Mouse (Mus musculus) c-Kit-positive CD71-positive TER-119-negative erythroid progenitor cells, embryonic 14.5 days (primary cell): ENCODE results near the gene Colec11.

Experiments used
- DNase-seq: peaks from one replicate; pipeline ENCODE4 v3.0.0-alpha.2; 2013; ENCODE audit warnings: low read depth

The Colec11 gene

GRCm38 (mm10) chr12:28602259-28602658 lies 20.9 kb downstream of the Colec11 start:
- DNase-seq, result no peak

GRCm38 (mm10) chr12:28598526-28598991 lies 24.6 kb downstream of the Colec11 start:
- no peak for DNase-seq

DNA sequence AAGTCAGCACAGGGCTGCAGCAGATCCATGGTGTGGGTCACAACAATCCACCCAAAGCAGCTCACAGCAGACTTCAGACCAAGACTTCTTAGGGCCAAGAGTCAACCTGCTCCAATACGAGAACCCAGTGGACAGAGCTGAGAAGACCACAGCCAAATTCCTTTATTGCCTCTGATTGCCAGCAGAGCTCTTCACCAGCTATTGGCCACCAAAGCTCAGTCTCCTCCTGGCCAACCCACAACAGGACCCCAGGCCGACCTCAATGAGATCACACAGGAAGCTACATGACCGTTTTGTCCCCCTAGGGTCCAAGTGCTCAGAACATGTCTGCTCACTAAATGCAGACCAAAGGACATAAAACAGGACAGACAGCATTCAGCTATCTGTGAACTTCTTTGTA lies 25.1 kb downstream of the Colec11 start:
- DNase-seq, result no peak

DNA sequence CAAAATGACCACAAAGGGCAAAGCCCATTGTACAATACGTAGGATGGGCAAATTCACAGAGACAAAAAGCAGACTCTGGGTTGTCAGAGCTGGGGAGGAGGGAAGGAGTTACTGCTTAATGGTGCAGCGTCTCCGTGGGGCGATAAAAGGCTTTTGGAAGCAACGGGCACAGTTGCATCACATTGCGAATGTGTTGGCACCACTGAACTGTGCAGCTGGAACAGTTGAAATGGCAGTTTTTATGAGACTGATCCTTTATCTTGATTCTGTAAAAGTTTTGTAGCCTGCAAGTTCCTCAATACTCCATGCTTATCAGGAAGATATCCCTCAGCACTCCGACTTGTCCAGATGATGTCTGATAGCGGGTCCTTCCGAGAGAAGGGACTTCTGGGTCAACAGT lies 25.5 kb downstream of the Colec11 start:
- no peak for DNase-seq

DNA sequence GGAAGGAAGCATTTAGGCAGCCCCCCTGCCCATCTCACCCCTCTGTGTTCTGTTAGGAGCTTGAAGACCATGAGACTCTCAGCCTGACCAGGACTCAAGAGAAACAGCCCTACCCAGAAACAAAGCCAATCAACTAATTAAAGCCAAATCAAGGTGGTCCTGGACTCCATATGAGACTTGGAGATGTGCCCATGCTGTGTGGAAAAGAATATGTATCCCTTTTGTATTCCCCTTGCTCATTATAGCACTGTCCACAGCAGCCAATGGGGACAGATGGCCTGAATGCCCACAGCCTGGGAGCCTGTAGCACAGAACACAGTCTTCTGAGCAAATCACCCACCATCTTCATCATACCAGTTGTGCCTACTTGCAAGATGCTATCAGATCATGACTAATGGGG lies 26.3 kb downstream of the Colec11 start:
- no peak for DNase-seq

DNA sequence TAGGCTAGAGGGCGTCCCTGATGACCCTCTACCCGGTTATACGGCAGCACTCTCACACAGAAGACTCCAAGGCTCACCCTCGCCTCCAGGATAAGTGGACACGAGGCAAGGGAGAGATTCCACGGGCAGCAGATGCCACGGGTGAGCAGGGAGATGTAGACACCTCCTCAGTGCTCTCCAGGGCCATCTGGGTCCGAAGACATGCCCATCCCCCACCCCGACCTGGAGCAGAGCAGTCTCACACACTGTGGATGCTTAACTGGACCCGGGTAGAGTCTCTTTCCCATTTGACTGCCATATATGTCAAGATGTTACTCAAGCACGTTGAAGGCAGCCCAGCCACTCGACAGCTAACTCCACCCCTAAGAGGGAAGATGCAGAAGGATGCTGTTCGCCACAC lies 32.7 kb downstream of the Colec11 start:
- no peak for DNase-seq

DNA sequence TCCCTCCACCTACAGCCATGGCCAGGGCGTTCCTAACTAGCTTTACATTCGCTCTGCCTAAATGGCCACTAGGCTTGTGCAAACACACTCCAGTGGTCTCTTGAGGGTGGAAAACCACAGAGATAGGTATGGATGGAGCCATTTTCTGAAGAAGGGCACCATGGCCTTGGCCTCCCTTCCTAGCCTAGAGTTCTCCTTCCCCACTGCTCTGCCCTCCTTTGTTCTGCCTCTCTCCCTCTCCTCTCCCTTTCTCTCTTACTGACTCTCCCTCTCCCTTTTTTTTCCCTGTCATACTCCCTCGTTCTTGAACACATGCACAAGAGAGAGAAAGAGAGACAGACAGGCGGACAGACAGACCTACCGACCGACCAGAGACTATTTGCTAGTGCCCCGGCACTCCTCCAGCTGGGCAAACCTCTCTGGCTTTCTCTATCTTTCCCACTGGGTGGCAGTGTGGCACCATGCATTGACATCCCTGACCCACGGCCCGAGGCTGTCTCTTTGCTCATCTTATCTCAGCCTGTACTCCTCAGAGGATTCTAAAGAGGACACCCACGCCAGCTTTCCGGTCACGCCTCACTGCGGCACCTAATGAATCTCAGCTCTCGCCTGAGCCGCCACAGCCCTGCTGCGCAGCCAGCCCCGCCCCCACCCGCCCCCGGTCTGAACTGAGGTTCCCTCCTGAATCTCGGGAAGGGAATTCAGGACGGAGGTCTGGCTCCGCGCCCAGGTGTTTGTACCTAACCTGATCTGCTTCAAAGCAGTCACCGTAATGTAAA lies 33.9 kb downstream of the Colec11 start:
- peak; percentile 56 for DNase-seq

- DNase-seq, result no peak
These were observed 35.2 kb downstream of the Colec11 start for GRCm38 (mm10) chr12:28587949-28588348.

DNA sequence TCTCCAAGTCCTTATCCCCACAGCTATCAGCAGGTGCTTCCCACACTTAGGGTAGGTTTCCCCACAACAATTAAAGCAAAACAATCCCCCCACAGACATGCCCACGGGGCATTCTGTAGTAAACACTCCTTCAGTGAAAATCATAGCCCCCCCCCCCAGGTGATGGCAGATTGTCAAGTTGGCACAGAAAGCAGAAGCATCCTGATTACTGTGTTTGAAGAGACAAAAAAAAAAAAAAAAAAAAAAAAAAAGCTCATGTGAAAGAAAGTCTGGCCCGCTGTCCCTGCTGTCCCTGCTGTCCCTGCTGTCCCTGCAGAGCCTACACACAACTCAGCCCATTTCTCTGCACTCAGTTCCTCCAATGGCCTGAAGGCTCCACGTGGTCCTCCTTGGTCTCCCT lies 39.1 kb downstream of the Colec11 start:
- DNase-seq, result no peak

DNA sequence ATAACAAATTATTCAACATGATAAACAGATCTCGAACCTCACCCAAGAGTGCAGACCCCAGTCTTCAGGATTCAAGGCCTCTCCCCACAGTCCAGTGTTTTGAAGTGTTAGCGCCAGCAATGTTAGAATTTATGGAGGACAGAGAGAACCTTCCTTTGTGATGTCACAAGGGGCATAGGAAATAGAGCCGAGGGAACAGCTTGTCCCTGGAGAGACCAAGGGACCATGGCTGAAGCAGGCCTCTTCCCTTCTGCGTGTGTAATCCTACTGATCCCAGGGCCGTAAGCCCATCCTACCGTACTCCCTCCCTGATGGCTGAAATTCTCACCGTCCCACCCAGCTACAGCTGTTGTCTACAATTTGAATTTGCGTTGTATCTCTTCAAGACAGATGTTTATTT lies 40.8 kb downstream of the Colec11 start, which contains the start of gene Allc:
TSS of gene Allc (minus strand) at position 101 of the 400 bp plus-strand sequence.
- DNase-seq, result no peak

- DNase-seq, result no peak
These were observed 44.0 kb downstream of the Colec11 start for GRCm38 (mm10) chr12:28579132-28579531.

- DNase-seq, result no peak
These were observed 45.0 kb downstream of the Colec11 start for GRCm38 (mm10) chr12:28578147-28578546.

DNA sequence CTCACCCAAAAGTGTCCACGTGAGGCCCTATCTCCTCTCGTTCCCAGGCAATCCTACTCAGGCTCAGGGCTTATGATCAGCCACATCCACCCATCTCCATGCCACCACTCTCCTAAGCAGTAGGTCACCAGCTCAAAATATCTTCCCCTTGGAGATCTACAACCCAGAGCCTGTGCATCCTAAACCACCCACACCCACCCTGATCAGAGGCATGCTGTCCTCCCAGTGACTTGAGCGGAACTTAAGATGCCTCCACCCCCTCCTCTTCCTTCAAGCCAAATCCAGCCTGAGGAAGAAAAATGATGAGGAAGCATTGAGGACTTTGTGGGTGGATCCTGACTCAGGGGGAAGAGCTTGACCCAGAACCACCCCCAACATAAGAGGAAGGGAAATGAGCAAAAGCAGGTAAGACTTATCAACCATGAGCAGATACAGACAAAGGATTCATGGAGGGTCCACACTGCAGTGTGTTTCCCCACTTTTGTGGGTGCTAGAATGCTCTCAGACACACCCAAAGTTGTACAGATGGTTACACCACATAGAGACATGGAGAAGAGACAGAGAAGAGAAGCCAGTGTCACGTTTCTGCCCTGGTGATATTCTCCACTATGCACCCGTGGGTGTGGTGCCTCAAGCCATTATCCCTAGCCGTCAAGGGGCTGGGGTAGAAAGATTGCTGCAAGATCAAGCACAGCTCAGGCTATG lies 47.7 kb downstream of the Colec11 start:
- no peak for DNase-seq

- no peak for DNase-seq
These were observed 50.9 kb downstream of the Colec11 start for GRCm38 (mm10) chr12:28572241-28572640.

DNA sequence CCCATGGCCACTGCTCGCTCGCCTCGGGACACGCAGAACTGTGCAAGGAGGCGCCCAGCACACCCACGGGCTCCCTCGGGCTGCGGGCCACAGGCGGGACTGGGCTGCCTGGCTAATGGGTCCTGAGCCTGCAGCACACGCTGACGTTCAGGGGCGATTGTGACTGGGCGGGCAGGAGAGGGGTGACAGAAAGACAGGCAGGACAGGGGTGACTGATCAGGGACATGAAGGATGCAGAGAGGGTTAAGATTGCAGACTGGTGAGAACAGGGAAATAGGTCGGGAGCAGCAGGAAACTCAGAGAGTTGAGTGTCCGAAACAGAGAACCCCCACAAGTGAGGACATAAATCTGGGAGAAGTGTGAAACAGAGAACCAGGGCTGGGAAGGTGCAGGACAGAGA lies 70.9 kb downstream of the Colec11 start, which contains the start of gene Dcdc2c:
TSS of gene Dcdc2c (minus strand) at position 101 of the 400 bp plus-strand sequence.
- DNase-seq, result no peak

- DNase-seq, result no peak
These were observed 71.4 kb downstream of the Colec11 start for GRCm38 (mm10) chr12:28551775-28552174.

DNA sequence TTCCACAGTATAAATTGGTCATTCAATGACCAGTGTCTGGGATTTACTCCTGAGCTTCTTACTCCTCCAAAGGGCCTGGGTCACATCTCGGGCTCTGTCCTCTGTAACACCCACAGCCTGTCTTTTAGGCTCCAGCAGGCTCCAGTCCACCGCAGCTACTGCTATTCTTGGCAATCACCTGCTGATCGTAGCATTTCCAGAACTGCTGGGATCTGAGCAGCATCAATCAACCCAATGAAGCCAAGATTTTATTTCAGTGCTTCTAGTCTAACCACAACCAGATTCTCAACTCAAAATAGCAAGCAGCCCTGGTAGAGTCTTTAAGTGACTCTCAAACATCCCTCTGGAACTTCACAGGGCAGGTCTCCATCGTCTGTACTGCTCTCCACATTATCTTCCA lies 74.3 kb downstream of the Colec11 start:
- DNase-seq, result no peak
